Mouse (Mus musculus) c-Kit-negative CD71-positive TER-119-positive erythroid progenitor cells, embryonic 14.5 days (primary cell): ENCODE measurements around the gene Zfp574.

ENCODE experiments used
- DNase-seq: peaks from one replicate; pipeline ENCODE4 v3.0.0-alpha.2; 2013; ENCODE audit warnings: low read depth, low spot score

Gene Zfp574

DNA sequence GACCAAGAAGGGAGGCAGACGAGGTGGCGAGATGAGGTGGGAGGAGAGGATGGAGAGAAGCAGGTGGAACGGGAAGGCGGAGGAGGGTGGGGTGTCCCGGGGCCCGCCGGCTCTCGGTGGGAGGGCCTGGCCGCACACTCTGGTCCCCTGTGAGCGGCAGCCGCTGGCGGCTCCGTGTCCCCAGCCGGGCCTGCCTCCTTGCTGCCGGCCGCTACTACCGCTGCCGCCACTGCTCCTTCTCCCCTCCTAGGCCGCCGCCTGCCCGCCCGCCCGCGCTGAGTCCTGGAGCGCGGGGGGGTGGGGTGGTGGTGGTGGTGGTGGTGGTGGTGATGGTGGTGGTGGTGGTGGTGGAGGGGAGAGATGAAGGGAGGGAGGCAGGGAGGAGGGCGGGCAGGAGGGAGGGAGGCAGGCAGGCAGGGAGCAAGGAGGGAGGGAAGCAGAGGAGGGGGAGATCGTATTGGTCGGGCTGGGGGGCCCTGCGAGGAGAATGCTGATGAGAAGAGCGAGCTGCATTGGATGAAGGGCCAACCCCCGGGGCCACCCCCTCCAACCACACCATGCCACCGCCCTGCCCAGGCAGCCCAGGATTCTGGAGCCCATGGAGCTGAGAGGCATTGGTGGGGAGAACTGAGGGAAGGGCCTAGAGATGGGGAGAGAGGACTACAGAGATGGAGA is 486 bp downstream of the Zfp574 start:
- DNase-seq: no peak

DNA sequence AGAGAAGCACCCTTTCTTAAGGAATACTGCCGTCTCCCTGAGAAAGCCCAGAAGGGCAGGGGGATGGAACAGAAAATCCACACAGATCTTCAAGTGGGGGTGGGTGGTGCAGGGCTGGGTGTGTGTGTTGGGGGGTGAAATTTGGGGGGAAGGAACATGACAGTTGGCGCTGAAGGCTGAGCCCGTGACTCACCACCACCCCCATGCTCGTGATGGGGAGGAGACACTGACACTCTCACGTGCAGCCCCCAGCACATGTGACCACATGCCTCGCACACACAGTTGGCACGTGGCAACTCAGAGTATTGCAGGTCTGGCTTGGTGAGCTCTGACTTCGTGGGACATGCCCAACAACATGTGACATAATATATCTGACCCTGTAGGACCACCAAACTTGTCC is 1.6 kb downstream of the Zfp574 start:
- no peak for DNase-seq

GRCm38 (mm10) chr7:25076296-25076662 is 3.9 kb downstream of the Zfp574 start:
- no peak for DNase-seq

DNA sequence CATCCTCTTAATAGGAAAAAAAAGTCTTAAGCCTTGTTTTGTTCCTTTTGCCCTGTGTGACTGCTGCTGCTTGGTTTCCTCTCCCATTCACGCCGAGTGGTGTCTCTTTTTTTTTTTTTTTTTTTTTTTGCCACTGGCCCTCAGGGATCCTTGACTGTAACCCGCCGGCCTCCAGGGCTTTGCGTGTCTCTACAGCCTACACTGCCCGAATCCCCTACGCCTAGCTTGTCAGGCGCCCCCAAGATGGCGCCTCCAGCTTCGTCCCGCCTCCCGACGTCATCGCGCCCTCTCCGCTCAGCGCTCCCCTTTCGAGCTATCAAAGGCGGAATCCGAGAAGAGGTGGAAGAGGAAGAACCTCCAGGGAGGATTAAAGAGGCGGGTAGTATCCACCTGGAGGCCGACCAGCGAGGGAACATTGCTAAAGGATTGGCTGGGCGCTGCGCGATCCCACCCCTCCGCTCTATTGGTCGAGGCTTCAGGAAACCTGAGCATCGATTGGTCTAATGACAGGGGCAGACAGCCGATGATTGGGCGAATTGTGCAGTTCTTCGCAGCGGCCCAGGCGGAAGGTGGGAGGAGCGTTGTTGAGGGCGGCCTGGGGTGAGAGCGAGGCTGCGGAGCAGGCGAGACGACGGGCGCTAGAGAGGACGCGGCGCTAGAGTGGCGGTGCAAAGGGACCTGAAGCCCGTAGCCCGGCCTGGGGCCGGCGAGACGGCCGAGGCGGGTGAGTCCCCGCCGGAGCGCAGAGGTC is 4.5 kb downstream of the Zfp574 start:
- peak; percentile 98 for DNase-seq

DNA sequence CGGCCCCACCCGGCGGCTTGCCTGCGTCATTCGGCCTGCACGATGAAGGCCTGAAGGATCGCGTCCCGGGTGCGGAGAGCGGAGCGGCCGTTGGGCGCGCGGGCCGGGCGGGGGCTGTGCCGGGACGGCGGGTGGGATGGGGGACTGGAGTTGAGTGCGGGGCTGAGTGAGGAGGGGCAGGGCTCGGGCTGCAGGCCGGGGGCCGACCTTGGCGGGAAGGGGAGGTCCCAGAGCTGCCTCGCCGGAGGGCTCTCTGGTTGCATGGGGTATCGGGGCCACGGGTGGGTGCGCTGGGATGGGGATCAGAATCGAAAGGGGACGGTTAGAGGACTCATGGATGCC is 5.0 kb downstream of the Zfp574 start:
- no peak for DNase-seq

DNA sequence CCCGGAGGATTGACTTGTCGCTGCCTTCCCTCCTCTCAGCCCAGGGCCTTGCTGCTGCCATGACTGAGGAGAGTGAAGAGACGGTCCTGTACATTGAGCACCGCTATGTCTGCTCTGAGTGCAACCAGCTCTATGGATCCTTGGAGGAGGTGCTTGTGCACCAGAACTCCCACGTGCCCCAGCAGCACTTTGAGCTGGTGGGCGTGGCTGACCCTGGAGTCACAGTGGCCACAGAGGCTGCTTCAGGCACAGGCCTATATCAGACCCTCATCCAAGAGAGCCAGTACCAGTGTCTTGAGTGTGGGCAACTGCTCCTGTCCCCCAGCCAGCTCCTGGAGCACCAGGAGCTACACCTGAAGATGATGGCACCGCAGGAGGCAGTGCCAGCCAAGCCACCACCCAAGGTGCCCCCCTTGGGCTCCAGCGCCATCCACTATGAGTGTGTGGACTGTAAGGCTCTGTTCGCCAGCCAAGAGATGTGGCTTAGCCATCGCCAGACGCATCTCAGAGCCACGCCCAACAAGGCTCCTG is 7.2 kb downstream of the Zfp574 start:
- DNase-seq: no peak

- no peak for DNase-seq
Measured at GRCm38 (mm10) chr7:25080431-25080830, 8.1 kb downstream of the Zfp574 start.

- no peak for DNase-seq
Measured at GRCm38 (mm10) chr7:25082510-25082909, 10.1 kb downstream of the Zfp574 start.

DNA sequence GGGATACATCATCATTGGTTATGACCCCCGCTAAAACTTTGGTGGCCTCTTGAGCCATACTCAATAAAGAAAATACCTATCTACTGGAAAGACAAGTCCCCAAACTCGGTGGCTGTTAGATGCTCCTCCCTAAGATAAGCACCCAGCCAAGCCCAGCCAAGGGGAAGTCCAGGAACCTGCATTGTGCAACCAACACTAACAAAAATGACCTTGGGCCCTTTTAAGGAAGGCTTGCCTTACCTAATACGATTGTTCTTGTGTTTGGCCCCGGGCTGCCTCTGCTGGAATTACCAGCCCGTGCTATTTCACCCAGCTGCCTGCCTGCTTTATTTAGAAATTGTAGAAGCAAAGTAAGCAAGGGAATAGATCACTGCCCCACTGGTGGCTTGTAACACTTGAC is 12.3 kb downstream of the Zfp574 start:
- DNase-seq: no peak

DNA sequence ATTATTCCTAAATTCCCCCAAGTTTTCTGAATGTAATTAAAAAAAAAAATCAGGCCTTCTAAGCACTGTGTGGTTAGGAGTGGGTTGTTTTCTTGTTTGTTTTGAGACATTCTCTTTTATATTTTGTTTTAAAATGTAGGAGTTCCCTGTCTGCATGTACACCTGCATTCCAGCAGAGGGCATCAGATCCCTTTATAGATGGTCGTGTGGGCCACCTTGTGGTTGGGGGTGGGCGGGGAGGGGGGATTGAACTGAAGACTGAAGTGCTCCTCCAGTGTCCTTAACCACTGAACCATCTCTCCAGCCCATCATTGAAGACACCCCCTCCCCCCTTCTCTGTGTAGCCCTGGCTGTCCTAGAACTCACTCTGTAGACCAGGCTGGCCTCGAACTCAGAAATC is 14.3 kb downstream of the Zfp574 start:
- DNase-seq: no peak

DNA sequence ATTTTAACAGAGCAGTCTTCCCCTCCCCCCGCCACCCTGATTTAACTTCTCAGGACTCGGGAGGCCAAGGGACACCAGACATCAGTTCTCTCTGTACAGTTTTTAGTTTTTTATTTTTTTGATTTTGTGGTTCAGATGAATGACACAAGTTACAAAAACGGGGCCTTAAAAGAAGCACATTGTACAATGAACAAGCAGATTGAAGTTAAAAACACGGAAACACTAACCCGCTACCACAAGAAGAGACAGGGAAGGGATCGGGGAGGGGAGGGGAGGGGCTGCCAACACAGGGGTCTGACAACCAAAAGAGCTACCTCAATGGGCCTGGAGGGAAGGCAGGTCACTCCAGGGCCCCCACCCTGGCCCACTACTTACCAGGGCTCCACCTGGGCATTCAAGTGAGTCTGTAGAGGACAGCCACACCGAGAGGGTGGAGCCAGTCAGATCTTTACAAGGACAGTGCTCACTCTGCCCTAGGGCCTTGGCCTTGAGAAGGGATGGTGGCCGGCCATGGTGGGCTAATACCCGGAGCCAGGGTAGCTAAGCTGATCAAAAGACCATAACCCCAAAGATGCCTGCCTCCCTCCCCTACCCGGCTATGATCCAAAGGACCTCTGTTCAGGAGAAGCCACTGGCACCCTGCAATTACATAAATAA is 15.0 kb downstream of the Zfp574 start:
- DNase-seq: no peak

GRCm38 (mm10) chr7:25087972-25088371 is 15.6 kb downstream of the Zfp574 start:
- DNase-seq: no peak

DNA sequence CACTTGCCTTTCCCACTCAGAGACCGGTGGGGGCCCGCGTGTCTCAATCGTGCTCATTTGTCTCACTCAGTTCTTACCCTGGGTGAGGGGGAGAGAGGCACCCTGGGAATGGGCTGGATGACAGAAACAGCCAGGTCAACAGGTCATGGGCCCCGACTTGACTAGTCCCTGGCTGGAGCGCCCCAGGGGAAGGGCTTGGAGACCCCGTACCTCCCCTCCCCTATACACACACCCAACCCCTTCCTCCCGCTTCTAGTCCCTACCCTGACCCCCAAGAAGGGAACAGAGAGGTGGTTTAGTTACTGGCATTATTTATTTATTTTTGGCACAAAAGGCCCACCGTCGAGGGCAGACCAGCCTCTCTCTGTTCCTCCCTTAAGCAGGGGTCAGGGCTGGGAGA is 16.2 kb downstream of the Zfp574 start:
- DNase-seq: no peak

DNA sequence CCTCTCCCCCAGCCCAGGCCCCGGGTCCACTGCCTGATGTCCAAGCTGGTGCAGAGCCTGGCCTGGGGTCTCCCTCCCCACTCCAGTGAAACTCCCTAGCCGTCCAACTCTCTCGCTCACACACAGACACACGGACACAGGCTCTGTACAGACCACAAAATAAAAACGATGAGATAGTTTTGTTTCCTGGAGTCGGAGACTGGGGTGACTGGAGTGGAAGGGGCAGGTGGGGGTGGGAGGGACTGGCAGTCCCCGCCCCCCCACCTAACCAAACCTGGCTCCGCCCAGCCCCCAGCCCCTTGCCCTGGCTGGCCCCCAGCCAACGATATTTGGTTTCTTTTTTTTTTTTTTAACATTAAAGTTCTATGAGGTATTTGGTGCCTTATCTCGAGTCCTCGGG is 16.6 kb downstream of the Zfp574 start:
- no peak for DNase-seq

DNA sequence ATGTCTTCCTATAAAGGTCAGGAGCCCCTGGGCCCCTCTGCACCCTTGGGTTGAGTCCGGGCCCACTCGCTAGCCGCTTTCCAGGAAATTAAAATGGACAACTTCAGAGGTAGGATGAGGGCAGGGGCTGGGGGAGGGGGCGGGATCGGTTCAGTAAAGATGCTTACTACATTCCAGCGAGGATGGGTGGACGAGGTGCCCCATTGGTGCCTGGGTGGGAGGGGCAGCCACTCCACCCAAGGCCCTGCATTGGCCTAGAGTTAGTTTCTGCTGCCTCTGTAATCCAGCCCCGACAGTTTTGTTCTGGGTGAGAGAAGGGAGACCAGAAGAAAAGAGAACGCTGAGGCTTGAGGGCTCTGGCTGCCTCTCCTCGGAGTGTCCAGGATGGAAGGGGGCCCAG is 17.5 kb downstream of the Zfp574 start:
- DNase-seq: no peak

DNA sequence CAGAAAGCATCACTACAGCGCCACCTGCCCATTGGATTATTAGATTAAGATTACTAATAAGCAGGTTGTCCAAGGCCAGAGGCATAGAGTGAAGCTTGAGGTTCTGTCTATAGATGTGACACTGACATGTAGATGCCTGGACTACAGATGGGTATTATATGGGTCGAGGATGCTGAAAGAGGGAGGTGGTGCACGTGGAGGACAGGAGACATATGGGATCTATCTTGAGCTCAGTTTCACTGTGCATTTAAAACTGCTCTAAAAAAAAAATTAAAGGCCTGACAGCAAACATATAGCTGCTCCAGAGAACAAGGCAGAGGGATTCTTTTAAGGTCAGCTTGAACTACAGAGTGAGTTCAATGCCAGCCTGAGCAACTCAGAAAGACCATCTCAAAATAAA is 25.8 kb downstream of the Zfp574 start:
- DNase-seq: no peak

- no peak for DNase-seq
Measured at GRCm38 (mm10) chr7:25099581-25099980, 27.2 kb downstream of the Zfp574 start.

DNA sequence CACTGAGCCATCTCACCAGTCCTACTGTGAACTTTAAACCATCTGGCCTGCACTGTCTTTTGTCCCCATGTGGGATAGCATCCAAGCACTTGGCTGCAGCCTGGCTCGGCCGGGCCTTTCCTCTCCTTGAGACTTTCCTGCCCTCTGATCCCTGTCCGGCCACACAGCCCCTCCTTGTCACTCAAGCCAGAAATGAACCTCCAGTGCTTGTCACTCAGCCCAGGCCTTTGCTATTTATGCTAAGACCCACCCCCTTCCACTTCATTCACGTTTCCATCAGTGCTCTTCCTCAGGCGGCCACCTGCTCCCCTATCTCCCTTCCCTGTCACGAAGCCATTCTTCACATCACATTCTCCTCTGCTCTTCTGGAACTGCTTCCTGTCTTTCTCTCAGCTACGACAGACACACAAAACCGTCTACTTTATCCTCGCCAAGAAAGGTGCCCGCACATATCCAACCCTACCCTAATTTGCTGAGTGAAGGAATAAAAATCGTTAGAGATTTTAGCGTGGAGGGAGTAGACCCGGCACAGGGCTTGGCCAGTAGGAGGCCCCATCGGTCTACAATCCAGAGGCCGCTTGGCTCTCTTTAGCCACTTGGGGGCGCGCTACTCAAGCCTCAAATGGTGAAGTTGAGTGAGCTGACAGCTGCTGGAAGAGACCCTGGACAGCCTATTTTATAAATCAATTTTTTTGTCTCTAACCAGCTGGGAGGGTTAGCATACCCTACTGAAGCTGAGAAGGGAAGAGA is 33.2 kb downstream of the Zfp574 start:
- DNase-seq: peak; percentile 54

DNA sequence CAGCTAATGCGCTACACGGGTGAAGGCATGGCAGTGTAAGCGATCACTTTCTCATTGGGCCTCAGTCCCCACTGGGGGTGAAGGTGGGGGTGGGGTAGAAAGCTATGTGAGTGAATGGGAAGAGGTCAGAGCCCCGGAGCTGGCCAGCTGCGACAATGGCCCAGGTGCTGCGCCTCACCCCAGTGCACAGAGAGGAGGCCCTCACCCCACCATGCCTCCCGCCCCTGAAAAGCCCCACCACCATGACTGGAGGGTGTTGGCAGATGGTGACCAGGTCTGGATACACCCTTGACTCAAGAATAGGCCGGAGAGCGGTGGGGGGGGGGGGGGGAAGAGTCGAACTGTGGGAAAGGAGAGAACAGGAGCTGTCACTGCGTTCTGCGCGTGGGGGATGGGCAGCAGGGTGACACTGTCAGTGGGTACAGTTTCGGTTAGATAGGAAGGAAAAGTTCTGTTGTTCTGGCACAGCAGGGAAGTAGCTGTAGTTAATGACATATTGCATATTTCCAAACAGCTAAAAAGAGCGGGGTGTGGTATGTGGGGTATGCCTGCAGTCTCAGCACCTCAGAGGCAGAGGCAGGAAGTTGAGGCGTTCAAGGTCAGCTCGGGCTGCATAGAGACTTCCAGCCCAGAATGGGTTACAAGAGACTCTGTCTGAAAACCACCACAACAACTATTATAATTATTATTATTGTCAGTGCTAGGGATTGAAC is 34.6 kb downstream of the Zfp574 start:
- DNase-seq: no peak

GRCm38 (mm10) chr7:25109355-25109754 is 37.0 kb downstream of the Zfp574 start:
- DNase-seq: no peak

DNA sequence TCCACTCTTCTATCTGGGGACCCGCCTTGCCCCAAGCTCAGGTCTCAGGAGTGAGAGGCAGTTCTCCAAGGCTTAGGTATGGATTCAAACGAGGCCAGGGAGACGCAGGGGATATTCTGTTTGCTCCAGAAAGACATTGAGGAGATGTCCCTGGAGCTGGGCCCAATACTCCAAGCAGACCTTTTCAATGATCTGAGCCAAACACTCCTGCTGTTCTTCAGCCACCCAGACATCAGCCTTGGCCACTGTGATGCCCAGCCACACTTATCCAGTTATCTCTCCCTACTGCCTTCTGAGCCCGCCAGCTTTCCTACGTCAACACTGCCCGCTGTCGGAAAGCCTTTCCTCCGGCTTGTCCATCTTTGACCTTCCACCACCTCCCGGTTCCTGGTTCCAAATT is 38.0 kb downstream of the Zfp574 start:
- DNase-seq: no peak
